Mouse (Mus musculus): ENCODE data around the gene C2cd4c. TPM values are rescaled to one million over a fixed set of nuclear protein-coding genes. Genes with fewer than 3 reads are reported as not detected.
A peak's percentile ranks its signal among the peaks of the same experiment; 100 is the strongest.

The C2cd4c gene
- total RNA-seq, 2 experiments from 2014 or later = 13.3 to 14.2 TPM

GRCm38 (mm10) chr10:79616376-79616775 is 2.6 kb upstream of the C2cd4c start:
- intact Hi-C loops (cut with DNase I) = no loop called here
- no peak for DNase-seq (ENCODE audit: extremely low spot score in 1 of 2, low spot score in 2 of 2)

- intact Hi-C loops (cut with DNase I) = no loop called here
- DNase-seq (ENCODE audit: extremely low spot score in 1 of 2, low spot score in 2 of 2) = no peak
Measured at GRCm38 (mm10) chr10:79615860-79616259, 2.0 kb upstream of the C2cd4c start.

GRCm38 (mm10) chr10:79614305-79614643 is 449 bp upstream of the C2cd4c start:
- no peak for DNase-seq (ENCODE audit: extremely low spot score in 1 of 2, low spot score in 2 of 2)
- intact Hi-C loops (cut with DNase I) = no loop called here

- DNase-seq (ENCODE audit: extremely low spot score in 1 of 2, low spot score in 2 of 2) = peak in 1 of 2 experiments; percentile 64
- intact Hi-C loops (cut with DNase I) = no loop called here
Measured at GRCm38 (mm10) chr10:79612192-79613135, 1.4 kb downstream of the C2cd4c start.

- no peak for DNase-seq (ENCODE audit: extremely low spot score in 1 of 2, low spot score in 2 of 2)
- intact Hi-C loops (cut with DNase I) = no loop called here
Measured at GRCm38 (mm10) chr10:79611296-79611695, 2.5 kb downstream of the C2cd4c start.

GRCm38 (mm10) chr10:79609276-79609675 is 4.5 kb downstream of the C2cd4c start:
- intact Hi-C loops (cut with DNase I) = no loop called here
- no peak for DNase-seq (ENCODE audit: extremely low spot score in 1 of 2, low spot score in 2 of 2)

- no peak for DNase-seq (ENCODE audit: extremely low spot score in 1 of 2, low spot score in 2 of 2)
- intact Hi-C loops (cut with DNase I) = no loop called here
Measured at GRCm38 (mm10) chr10:79607892-79608291, 5.9 kb downstream of the C2cd4c start.

- intact Hi-C loops (cut with DNase I) = no loop called here
- no peak for DNase-seq (ENCODE audit: extremely low spot score in 1 of 2, low spot score in 2 of 2)
Measured at GRCm38 (mm10) chr10:79606537-79606936, 7.3 kb downstream of the C2cd4c start.

GRCm38 (mm10) chr10:79597936-79598230 is 15.9 kb downstream of the C2cd4c start:
- peak in 1 of 2 experiments; percentile 32 for DNase-seq (ENCODE audit: extremely low spot score in 1 of 2, low spot score in 2 of 2)
- intact Hi-C loops (cut with DNase I) = no loop called here

- intact Hi-C loops (cut with DNase I) = no loop called here
- peak; percentile 76 to 78 for DNase-seq (ENCODE audit: extremely low spot score in 1 of 2, low spot score in 2 of 2)
Measured at GRCm38 (mm10) chr10:79597051-79597935, 16.5 kb downstream of the C2cd4c start.

GRCm38 (mm10) chr10:79595590-79595929 is 18.3 kb downstream of the C2cd4c start:
- no peak for DNase-seq (ENCODE audit: extremely low spot score in 1 of 2, low spot score in 2 of 2)
- intact Hi-C loops (cut with DNase I) = loop anchor here (2.0 kb wide), 2 partner anchors 53 to 73 kb away; partner anchors contain the start of gene Tpgs1

- intact Hi-C loops (cut with DNase I) = loop anchor here (2.0 kb wide), 2 partner anchors 54 to 74 kb away; partner anchors contain the start of gene Tpgs1
- peak; percentile 70 to 73 for DNase-seq (ENCODE audit: extremely low spot score in 1 of 2, low spot score in 2 of 2)
Measured at GRCm38 (mm10) chr10:79594872-79595589, 18.8 kb downstream of the C2cd4c start.

GRCm38 (mm10) chr10:79594111-79594510 is 19.7 kb downstream of the C2cd4c start:
- no peak for DNase-seq (ENCODE audit: extremely low spot score in 1 of 2, low spot score in 2 of 2)
- intact Hi-C loops (cut with DNase I) = loop anchor here (2.0 kb wide), 2 partner anchors 55 to 75 kb away; partner anchors contain the start of gene Tpgs1

GRCm38 (mm10) chr10:79590702-79591101 is 23.1 kb downstream of the C2cd4c start:
- DNase-seq (ENCODE audit: extremely low spot score in 1 of 2, low spot score in 2 of 2) = peak in 1 of 2 experiments; percentile 1
- intact Hi-C loops (cut with DNase I) = no loop called here

- DNase-seq (ENCODE audit: extremely low spot score in 1 of 2, low spot score in 2 of 2) = no peak
- intact Hi-C loops (cut with DNase I) = no loop called here
Measured at GRCm38 (mm10) chr10:79587752-79588126, 26.1 kb downstream of the C2cd4c start.

- no peak for DNase-seq (ENCODE audit: extremely low spot score in 1 of 2, low spot score in 2 of 2)
- intact Hi-C loops (cut with DNase I) = no loop called here
Measured at GRCm38 (mm10) chr10:79587061-79587751, 26.6 kb downstream of the C2cd4c start, which contains the start of gene Theg. TSS of gene Theg (minus strand) at chr10:79587331.

- intact Hi-C loops (cut with DNase I) = no loop called here
- no peak for DNase-seq (ENCODE audit: extremely low spot score in 1 of 2, low spot score in 2 of 2)
Measured at GRCm38 (mm10) chr10:79586243-79586642, 27.6 kb downstream of the C2cd4c start.

- intact Hi-C loops (cut with DNase I) = no loop called here
- DNase-seq (ENCODE audit: extremely low spot score in 1 of 2, low spot score in 2 of 2) = no peak
Measured at GRCm38 (mm10) chr10:79585723-79586122, 28.1 kb downstream of the C2cd4c start.
